Mouse (Mus musculus) retina, postnatal 7 days (tissue): ENCODE measurements around the gene Wnk4.

ENCODE experiments used
- DNase-seq: peaks from one replicate; pipeline ENCODE4 v3.0.0-alpha.2; 2012; ENCODE audit warnings: low read depth, low spot score

The Wnk4 gene

DNA sequence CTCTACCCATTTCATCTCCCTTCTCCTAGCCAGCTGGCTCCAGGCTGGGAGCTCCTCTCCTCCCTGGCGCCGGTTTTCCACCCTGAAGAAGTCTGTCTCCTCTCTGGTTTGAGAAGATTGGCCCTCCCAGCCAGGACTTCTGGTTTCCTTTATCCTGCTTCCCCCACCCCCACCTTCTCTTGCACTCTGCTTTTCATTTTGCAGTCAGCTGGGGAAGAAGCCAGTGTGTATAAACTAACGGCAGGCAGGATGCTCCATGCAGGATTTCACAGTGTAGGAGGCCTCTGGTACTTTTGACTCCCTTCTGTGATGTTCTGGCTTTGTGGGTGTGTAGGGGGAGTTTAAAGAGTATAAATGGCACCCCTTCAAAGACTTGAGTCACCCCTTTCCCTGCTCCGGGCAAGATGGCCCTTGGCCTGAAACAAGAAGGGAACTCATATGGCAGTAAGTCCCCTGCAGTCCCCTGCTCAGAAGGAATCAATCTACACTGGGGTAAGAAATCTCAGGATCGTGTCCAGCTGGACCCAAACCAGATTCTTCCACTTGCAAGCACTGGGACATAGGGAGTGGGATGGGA lies 22.2 kb upstream of the Wnk4 start:
- DNase-seq: no peak

DNA sequence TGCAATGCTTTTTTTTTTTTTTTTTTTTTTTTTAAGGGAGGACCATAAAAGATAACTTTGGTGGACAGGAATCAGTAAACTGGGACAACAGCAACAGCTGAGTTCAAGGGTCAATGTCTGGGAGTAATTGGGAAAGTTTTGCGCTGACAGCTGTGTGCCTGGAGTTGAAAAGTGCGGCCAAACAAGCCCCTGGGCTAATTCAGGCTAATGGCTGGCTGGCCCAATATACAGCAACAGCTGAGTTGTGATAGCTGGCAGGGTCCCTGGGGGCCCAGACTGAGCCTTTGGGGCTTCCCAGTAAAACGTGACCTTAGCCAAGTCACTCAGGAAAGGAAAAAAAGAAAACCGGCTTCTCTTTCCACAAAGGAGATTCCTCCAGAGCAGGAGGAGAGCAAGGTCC lies 15.3 kb upstream of the Wnk4 start:
- DNase-seq: no peak

DNA sequence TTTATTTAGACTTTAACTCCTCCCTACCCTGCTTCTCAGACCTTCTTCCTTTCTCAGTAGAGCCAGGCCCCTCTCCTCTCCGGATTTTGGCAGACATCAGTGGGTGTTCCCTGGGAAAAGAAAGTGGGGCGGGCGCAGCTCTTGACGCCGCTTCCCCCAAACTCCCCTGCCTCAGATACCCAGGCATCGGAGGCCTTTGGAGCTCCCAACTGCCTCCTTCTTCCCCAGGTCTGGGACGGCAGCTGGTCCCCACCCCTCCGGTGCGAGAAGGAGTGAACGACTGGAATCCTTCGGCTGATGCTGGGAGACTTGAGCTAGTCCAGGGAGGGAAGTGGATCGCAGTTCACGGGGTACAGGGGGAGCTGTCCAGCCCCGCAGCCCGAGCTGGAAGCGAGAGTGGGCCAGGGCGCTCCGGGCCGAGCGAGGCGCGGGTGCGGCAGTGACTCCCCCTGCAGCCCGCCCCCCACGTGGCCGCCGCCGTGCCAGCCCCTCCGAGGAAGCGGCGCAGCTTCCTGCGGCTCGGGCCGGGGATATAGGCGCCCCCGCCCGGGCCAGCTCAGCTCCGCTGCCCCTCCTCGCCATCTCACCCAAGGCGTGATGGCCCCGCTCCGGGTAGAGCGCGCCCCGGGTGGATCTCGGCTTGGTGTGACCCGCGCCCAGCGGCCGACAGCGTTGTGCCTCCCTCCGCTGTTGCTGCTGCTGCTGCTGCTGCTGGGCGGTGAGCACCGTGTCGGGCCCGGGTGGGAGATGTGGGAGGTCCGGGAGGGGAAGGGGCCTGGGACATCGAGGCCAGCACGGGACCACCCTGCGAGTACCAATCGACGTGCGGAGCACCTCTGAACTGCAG lies 14.3 kb upstream of the Wnk4 start, which contains the start of gene Ramp2:
Gene Ramp2, plus strand, starts transcription at position 174 of the 847 bp plus-strand sequence.
- DNase-seq: peak; percentile 28

DNA sequence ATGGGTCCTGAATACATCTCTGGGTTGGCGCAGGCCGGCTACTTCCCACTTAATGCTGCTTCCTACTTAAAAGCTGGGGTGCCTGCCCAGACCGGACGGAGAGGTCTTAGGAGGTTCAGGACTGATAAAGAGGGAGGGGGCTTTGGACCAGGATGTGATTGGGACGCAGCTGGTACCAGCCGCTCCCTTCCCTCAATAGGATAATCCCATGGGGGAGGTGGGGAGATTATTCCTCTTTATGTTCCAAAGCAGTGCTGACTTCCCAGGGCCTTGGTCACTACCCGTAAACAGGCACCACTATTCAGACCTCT lies 13.7 kb upstream of the Wnk4 start:
- DNase-seq: no peak

DNA sequence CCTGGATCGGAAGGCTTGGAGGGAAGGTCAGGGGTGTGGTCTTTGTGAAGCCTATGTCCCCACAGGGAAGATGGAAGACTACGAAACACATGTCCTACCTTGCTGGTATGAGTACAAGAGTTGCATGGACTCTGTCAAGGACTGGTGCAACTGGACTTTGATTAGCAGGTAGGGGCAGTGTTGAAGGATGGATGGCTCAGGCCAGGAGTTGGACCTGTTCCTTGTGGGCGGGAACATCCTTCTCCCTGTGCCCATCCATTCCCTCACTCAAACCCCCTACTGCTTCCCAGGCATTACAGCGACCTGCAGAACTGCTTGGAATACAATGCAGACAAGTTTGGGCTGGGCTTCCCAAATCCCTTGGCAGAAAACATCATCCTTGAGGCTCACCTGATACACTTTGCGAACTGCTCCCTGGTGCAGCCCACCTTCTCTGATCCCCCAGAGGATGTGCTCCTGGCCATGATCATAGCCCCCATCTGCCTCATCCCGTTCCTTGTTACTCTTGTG lies 12.8 kb upstream of the Wnk4 start:
- DNase-seq: no peak

DNA sequence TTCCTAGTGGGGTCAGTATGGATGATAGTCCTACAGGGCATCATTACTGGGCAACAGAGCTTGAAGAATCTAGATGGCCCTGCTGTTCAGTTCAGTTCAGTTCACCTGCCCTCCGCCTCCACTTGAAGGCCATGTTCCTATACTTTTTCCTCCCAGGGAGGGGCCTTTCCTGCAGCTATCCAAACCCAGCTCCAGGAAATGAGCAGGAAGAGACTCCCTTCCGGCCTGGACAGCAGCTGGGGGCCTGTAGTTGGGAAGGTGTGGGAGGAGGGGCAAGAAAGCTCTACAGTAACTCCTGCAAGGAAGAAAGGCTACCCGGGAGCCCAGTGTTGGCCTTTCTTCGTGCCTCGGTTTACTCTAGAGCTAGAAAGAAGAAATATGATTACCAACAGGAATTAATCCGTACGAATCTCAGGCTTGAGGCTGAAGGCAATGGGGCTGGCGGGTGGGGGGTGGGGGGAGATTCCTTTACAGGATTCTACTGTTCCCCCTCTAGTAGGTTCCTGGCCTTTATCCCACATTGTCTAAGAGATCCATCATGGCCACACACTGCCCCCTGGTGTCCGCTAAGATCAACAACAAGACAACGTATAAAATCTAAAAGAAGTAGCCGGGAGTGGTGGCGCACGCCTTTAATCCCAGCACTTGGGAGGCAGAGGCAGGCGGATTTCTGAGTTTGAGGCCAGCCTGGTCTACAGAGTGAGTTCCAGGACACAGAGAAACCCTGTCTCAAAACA lies 11.9 kb upstream of the Wnk4 start:
- peak; percentile 58 for DNase-seq

DNA sequence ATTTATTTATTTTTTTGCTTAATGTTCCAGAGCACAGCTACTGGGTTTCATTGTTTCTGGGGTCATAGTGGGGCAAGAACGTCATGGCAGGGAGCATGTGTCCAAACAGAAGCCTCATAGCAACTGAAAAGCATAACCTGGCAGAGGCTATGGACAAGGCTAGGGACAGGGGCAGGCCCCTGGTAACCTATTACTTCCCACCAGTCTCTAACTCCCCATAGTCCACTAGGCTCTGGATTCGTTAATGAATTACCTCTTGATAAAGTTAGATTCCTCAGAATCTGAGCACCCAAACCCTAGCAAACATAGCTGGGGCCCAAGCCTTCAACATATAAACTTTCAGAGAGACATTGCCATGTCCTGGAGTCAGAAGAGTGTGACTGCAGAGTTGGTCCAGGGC lies 9.3 kb upstream of the Wnk4 start:
- DNase-seq: no peak

DNA sequence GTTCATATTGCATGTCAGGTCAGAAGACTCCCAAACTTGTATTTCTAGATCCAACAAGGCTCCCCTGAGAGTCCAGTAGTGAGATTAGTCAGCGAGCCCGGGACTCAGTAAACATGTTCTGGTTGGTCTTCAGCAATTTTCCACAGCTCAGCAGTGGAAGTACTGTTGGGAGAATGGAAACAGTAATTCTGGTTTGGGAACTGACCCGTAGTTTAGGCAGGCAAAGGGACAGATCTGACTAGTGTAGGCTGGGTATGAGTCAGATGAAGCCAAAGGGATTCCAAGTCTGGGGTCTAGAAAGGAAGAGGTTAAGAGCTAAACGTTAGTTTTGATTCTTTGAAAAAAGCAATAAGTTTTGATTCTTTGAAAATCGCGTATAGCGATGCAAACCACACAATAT lies 7.4 kb upstream of the Wnk4 start:
- DNase-seq: no peak

DNA sequence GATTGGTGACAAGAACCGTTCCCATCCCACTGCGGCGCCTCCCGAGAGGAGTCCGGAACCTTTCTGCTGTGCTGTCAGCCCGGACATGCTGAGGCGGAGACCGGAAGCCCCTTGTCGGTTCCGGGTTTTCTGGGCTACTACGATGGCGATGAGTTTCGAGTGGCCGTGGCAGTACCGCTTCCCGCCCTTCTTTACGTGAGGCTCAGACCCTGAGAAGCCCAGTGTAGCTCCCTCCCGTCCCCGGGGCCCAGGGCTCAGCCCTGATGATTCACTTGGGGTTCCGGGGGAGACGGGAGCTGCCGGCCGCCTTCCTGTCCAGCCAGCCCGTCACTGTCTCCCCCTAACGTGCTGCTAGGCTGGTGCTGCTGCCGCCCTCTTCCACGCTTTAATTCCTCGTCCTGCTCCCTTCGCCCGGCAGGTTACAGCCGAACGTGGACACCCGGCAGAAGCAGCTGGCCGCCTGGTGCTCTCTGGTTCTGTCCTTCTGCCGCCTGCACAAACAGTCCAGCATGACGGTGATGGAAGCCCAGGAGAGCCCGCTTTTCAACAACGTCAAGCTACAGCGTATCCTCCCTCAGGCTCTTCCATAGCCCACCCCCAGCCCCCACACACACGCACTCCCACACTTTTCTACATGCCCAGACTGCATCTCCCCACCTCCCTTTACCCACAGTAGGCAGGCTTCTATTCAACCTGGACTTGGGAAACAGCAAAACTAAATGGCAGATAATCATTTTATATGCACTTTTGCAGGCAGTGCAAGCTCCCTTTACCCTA lies 6.6 kb upstream of the Wnk4 start, which contains the start of gene Vps25:
Gene Vps25, plus strand, starts transcription at position 95 of the 777 bp plus-strand sequence.
- DNase-seq: peak; percentile 74

DNA sequence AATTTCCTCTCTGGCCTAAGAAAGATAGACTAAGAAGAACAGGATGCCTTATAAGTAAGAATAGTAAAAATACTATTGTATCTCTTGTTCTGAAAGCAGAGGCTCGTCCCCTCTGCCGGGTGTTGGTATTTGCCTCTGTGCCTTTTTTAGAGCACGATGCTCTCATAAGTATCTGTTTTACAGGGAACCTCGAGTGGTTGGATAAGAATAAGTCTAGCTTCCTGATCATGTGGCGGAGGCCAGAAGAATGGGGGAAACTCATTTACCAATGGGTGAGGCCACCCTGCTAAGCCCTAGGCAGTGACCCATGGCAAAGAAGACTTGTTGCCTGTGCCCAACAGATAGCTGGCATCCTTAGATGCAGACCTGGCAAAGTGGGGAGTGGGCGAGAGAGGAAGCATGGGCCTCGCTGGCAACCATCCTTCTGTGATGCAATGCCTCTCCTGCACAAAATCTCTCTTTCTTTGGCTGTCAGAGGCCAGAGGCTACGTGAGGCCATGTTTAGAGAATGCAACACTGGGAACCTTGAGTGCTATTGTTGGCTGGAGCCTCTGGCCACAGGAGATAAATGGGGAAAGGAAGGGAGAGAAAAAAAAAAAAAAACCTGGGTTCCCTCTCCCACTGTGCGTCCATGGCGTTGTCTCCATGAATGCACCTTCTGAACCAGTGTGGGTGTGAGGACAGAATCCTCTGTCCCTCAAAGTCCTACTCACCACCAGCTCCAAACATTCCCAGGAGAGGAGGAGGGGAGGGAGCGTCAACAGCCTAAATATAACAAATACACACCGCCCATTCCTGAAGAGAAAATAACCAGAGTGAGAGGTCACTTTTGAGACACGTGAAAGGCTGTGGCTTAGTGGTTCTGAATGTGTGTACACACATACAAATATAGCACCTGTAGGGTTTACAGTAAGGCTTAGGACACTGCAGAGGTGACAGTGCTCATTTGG lies 4.3 kb upstream of the Wnk4 start:
- no peak for DNase-seq

DNA sequence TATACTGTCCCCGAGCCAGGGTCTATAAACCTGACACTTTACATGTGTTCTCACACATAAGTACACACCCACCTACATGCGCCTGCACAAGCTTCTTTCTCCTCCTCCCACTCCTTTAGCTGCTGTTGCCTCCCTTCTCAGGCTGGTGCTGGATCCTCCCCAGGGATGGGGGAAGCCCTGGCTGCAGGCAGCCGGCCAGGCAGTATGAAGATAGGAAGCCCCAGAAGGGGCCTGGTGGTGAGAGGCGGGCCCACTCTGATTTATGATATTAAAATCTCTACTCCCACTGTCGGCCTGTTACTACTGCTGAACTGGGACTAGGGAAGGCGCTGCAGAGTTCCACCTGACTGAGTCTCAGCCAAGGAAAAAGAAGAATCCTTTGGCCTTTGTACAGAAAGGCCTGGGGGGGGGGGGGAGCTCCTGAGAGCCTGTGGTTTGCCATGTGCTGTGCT lies 1.1 kb upstream of the Wnk4 start:
- no peak for DNase-seq

DNA sequence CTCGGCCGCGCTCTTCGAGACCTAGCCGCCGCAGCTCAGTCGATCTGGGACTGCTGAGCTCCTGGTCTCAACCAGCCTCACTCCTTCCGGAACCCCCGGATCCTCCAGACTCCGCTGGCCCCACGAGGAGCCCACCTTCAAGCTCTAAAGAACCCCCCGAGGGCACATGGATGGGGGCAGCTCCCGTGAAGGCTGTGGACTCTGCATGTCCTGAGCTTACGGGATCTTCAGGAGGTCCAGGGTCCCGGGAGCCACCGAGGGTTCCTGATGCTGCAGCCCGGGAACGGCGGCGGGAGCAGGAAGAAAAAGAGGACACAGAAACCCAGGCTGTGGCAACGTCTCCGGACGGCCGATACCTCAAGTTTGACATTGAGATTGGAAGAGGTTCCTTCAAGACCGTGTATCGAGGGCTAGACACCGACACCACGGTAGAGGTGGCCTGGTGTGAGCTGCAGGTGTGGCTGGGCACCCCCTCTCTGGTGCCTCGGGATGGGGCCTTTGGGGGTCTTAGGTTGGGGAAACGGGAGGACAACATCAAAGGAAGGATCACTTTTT lies 536 bp downstream of the Wnk4 start:
- DNase-seq: no peak

DNA sequence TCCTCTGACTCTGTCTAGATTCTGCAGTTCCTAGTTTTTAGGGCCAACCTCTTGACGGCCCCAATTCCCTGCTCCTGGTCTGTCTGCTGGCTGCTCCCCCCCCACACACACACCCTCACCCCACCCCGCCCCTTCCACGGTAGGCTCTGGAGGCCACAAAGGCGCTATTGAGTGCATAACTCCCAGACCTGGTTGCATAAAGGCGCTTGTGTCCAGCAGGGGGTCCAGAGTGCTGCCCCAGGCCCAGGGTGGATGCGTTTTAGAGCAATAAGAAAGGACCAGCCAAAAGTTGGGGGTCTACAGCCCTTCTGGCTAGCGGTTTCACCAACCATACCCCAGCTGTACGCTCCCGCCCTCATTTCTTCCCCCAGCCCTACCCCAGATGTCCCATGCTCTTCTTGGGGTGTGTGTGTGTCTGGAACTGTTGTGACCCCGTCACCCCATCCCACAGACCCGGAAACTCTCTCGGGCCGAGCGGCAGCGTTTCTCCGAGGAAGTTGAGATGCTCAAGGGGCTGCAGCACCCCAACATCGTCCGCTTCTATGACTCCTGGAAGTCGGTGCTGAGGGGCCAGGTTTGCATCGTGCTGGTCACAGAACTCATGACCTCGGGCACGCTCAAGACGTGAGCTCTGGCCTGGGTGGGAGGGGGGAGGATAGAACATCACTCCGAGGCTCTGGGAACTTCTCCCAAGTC lies 2.1 kb downstream of the Wnk4 start:
- DNase-seq: no peak

DNA sequence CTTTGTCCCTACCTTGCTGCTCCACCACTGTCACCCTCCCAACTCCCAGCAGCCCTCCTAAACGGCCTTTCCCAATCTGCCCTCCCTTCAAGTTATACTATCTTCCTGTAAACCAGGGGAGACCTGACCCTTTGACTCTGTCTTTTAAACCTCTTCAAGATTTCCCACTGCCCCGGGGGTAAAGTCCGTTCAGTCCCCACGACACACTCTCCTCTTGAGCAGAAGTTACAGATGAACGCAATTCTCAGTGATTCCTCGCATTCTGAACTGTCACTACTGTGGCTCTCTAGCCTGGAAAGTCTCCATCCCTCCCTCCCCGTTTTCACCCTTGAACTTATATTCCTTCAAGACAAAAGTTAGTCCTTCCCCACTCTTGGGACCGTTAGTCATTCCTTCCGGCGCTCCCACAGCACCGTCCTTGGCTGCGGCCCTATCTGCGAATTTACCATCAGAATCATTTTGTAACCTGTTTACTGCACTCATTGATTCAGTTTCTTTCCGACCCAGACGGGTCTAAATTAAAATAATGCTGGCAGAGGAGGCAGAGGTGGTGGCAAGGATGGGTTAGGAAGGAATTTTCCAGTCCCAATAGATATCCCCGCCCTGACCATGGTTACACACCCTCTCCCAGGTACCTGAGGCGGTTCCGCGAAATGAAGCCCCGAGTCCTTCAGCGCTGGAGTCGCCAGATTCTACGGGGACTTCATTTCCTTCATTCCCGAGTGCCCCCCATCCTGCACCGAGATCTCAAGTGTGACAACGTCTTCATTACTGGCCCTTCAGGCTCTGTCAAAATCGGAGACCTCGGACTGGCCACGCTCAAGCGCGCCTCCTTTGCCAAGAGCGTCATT lies 3.0 kb downstream of the Wnk4 start:
- DNase-seq: no peak

DNA sequence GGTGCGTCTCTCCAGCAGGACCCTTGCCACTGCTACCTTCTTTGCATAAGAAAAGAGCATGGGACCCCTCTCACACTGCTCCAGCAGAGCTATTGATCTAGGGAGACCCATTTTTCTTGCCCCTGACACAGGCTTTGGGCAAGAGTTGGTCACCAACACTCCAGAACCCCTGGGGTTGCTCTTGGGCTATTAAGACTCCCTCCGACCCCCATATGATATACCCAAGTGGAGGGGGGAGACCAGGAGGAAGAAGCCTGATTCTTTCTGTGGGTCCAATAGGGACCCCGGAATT lies 3.6 kb downstream of the Wnk4 start:
- no peak for DNase-seq

DNA sequence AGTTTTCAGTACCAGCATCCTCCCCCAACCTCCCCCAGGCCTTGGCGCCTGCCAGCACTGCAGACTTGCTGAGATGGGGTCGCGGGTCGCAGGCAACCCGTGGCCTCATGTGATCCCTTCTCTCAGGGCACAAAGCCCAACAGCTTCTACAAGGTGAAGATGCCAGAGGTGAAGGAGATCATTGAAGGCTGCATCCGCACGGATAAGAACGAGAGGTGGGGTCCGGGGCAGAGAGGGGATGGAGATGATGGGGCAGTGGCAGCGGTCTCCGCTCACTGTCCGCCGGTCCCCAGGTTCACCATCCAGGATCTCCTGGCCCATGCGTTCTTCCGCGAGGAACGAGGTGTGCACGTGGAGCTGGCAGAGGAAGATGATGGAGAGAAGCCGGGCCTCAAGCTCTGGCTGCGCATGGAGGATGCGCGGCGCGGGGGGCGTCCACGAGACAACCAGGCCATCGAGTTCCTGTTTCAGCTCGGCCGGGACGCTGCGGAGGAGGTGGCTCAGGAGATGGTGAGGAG lies 4.6 kb downstream of the Wnk4 start:
- DNase-seq: no peak

DNA sequence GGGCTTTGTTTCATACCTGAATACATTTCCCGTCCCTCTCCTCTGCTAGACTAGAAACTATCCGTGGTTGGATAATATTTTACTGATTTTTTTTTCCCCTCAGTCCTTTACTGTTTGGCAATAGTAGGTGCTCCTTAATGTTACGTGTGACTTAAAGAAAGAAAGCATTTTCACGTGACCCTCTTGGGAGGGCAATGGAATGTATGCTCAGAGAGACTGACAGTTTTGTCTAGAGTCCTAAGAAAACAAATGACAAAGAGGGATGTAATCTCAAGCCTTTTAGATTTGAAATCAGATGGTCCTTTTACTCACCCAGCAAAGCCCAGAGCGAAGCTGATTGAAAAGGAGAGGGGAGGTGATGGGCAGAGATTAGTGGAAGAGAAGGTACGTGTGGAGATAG lies 5.5 kb downstream of the Wnk4 start:
- DNase-seq: no peak

DNA sequence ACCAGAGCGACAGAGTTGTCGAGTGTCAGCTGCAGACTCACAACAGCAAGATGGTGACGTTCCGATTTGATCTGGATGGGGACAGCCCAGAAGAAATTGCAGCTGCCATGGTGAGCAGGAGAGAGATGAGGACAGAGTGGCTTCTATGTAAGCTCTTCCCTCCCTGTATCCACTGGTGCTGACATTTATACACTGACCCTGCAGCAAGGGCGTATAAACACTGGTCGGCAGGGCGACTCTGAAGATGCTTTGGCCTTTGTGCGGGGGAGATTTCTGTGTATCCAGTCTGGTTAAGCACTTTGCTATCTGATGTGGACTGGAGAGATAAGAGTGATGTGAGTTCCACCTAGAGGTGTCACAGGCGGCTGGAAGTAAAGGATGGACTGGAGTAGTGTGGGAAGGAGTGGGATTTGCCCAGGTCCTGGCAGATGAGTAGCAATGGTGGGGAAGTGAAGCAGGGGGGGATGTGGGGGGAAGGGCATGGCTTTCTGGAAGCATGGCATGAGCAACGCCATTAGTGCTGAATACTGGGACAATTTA lies 9.3 kb downstream of the Wnk4 start:
- no peak for DNase-seq
